Mouse (Mus musculus): ENCODE data around the gene Hivep1. TPM values are rescaled to one million over a fixed set of nuclear protein-coding genes. Genes with fewer than 3 reads are reported as not detected.

Gene Hivep1
- polyA plus RNA-seq, 1 experiment from 2014 or later, result 16.8 TPM

DNA sequence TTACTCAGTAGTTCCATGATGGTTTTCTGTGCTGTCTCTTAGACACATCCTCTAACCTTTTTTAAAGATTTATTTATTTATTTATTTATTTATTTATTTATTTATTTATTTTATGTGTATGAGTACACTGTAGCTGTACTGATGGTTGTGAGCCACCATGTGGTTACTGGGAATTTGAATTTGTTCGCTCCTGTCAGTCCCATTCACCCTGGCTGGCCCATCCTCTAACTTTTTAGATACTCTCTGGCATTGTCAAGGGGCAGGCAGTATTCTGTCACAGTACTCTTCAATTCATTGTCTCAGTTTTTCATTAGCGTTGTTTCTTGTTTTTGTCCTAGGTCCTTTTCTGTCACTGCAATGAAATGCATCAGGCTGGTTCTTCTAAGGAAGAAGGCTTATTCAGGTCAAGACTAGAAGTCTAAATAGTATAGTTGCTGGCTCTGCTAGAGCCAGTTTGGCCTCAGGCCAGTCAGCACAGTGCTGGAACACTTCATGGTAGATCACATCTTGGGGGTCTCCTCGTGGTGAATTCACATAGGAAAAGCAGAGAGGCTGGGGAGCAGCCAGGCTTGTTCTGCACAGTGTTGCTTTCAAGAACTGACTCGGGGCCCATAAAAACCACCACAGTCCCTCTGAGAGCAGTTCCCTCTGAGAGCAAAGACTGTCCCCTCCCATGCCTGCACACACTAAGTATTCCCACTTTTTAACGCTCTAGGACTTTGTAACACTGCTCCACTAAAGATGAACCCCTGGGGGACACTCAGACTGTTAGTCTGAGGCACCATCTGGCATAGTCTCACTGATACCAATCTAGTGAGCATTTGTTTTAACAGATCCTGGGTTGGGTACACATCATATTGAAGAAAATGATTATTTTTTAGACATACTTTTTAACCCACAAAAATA is 70.2 kb downstream of the Hivep1 start:
- ATAC-seq, result no peak
- 80% methylated on average over 5 of the region's 5 CpGs for WGBS

GRCm38 (mm10) chr13:42144627-42145026 is 92.8 kb downstream of the Hivep1 start:
- 60% methylated on average over 3 of the region's 3 CpGs for WGBS
- H3K36me3 ChIP-seq (ENCODE audit: poor library complexity, severe bottlenecking), result peaks cover 7% of the 10 kb centered on the region
- H3K9me3 ChIP-seq (replicated peaks), result no peaks in the 10 kb centered on the region
- H3K9ac ChIP-seq, result no peak overlapping the region
- ATAC-seq, result no peak
- no peak overlapping the region for H3K4me3 ChIP-seq
- H3K27me3 ChIP-seq, result no peaks in the 10 kb centered on the region
- H3K4me2 ChIP-seq, result no peak overlapping the region
- peaks cover 16% of the 10 kb centered on the region for H3K4me1 ChIP-seq
- no peak overlapping the region for H3K27ac ChIP-seq

More for the DNA sequence above, 70.2 kb downstream of the Hivep1 start:
- no peak overlapping the region for H3K27ac ChIP-seq
- no peak overlapping the region for H3K4me2 ChIP-seq
- H3K27me3 ChIP-seq, result no peaks in the 10 kb centered on the region
- no peak overlapping the region for H3K9ac ChIP-seq
- peaks cover 8% of the 10 kb centered on the region for H3K36me3 ChIP-seq (ENCODE audit: poor library complexity, severe bottlenecking)
- no peaks in the 10 kb centered on the region for H3K4me1 ChIP-seq
- no peak overlapping the region for H3K4me3 ChIP-seq
- H3K9me3 ChIP-seq (replicated peaks), result no peaks in the 10 kb centered on the region

GRCm38 (mm10) chr13:42149328-42150071 is 97.7 kb downstream of the Hivep1 start:
- H3K9ac ChIP-seq, result peak overlapping the region; percentile 45
- peak; percentile 66 for ATAC-seq
- H3K27me3 ChIP-seq, result no peaks in the 10 kb centered on the region
- H3K4me1 ChIP-seq, result peaks cover 25% of the 10 kb centered on the region
- H3K4me2 ChIP-seq, result peak overlapping the region; percentile 22; the same call in 1 of the 2 replicates
- H3K9me3 ChIP-seq (replicated peaks), result no peaks in the 10 kb centered on the region
- H3K27ac ChIP-seq, result peak overlapping the region; percentile 71
- WGBS, result 20% methylated on average over 9 of the region's 9 CpGs
- peaks cover 2% of the 10 kb centered on the region for H3K36me3 ChIP-seq (ENCODE audit: poor library complexity, severe bottlenecking)
- H3K4me3 ChIP-seq, result no peak overlapping the region

DNA sequence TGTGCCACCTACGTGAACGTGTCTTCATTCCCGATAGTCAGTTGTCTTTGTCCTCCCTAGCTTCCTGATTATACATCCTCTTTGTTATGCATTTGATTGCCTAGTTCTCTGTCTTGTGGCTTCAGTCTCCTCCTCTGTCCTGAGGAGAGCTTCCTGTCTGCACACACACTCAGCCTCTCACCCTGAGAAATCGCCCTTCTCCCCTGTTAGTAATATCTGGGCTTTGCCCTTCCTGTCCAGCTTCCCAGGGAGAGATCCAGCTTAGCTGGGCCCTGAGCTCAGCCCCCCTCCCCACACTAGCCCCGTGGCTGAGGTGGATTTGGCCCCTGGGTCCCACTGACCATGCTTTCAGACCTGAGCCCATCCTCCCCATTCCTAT is 98.2 kb downstream of the Hivep1 start:
- no peaks in the 10 kb centered on the region for H3K9me3 ChIP-seq (replicated peaks)
- 23% methylated on average over 5 of the region's 5 CpGs for WGBS
- no peak overlapping the region for H3K4me3 ChIP-seq
- H3K9ac ChIP-seq, result peak overlapping the region; percentile 45
- H3K27ac ChIP-seq, result peak overlapping the region; percentile 71
- peaks cover 25% of the 10 kb centered on the region for H3K4me1 ChIP-seq
- H3K36me3 ChIP-seq (ENCODE audit: poor library complexity, severe bottlenecking), result peaks cover 8% of the 10 kb centered on the region
- H3K4me2 ChIP-seq, result 0 out of 2 replicates have a peak overlapping the region, but pooled peaks have one; percentile 22
- peak; percentile 42 for ATAC-seq
- H3K27me3 ChIP-seq, result no peaks in the 10 kb centered on the region

GRCm38 (mm10) chr13:42150462-42151127 is 98.8 kb downstream of the Hivep1 start:
- WGBS, result 82% methylated on average over 9 of the region's 9 CpGs
- Histone ChIP-seq H3K4me3 (no peak overlapping the region), H3K9ac (peak overlapping the region; percentile 45), H3K36me3 (ENCODE audit: poor library complexity, severe bottlenecking) (peaks cover 13% of the 10 kb centered on the region), H3K4me2 (no peak overlapping the region), H3K4me1 (peaks cover 25% of the 10 kb centered on the region), H3K27me3 (no peaks in the 10 kb centered on the region), H3K27ac (peak overlapping the region; percentile 71), H3K9me3 (replicated peaks) (no peaks in the 10 kb centered on the region)
- ATAC-seq, result no peak

DNA sequence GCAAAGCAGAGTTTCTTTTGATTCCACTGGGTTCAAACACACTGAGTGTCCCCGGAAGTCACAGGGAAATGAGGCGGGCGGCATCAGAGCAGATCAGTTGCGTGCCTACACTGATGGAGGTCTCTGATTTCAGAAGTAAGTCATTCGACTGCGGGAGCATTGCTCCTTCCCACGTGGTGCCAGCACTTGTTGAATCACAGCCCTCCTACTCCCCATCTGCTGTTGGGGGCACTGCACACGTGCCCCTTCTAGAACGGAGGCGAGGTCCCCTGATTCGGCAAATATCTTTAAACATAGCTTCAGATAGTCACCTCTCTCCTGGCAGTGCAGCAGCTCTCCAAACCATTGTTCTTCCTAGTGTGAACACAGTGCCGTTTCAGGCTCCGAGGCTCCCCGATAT is 106.4 kb downstream of the Hivep1 start:
- Histone ChIP-seq H3K27ac (no peak overlapping the region), H3K27me3 (no peaks in the 10 kb centered on the region), H3K4me1 (peaks cover 13% of the 10 kb centered on the region; the same call in 1 of the 2 replicates), H3K9me3 (replicated peaks) (no peaks in the 10 kb centered on the region), H3K4me2 (no peak overlapping the region), H3K9ac (no peak overlapping the region), H3K36me3 (ENCODE audit: poor library complexity, severe bottlenecking) (peaks cover 52% of the 10 kb centered on the region), H3K4me3 (no peak overlapping the region)
- WGBS, result 92% methylated on average over 14 of the region's 14 CpGs
- no peak for ATAC-seq

DNA sequence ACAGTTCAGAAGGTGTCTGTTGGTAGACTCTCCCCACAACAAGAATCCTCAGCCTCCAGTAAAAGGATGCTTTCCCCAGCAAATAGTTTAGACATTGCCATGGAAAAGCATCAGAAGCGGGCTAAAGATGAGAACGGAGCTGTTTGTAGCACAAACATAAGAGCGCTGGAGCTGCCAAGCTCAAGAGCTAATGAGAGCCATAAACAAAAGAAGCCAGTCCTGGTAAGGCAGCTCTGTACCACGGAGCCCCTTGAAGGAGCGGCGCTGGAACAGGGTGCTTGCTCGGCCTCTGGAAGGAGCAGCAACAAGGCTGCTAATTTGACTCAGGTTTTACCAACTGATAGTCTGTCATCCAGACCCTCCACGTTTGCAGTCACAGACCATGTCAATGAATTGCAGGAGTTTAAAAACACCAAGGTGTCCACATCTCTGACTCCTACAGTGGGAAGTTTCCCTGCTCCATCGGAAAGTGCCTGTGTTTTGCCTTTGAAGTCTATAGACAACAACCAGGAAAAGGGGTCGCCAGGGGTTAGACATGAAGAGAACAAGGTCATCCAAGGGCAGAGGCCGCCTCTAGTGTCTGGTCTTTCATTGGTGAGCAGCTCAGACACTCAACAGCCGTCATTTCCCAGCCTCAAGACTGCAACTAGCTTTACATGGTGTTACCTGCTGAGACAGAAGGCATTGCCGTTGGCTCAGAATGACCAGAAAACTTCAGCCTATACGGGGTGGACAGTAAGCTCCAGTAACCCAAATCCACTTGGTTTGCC is 107.8 kb downstream of the Hivep1 start:
- Histone ChIP-seq H3K36me3 (ENCODE audit: poor library complexity, severe bottlenecking) (peaks cover 52% of the 10 kb centered on the region), H3K27ac (no peak overlapping the region), H3K9me3 (replicated peaks) (no peaks in the 10 kb centered on the region), H3K4me3 (no peak overlapping the region), H3K4me1 (peaks cover 16% of the 10 kb centered on the region; the same call in 1 of the 2 replicates), H3K9ac (no peak overlapping the region), H3K4me2 (no peak overlapping the region), H3K27me3 (no peaks in the 10 kb centered on the region)
- ATAC-seq, result no peak
- 66% methylated on average over 14 of the region's 14 CpGs for WGBS

DNA sequence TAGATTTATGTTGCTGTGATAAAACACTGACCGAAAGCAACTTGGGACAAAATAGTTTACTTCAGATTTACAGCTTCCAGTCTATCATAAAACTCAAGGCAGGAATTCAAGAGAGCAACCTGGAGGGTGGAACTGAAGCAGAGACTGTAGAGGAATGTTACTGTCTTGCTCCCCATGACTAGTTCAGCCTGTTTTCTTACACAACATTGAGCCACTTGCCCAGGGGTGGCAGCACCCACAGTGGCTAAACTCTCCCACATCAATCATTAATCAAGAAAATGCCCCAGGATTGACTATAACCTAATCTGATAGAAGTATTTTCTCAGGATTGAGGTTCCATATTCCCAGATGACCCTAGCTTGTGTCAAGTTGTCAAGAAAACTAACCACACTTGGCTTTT is 119.0 kb downstream of the Hivep1 start:
- Histone ChIP-seq H3K9me3 (replicated peaks) (no peaks in the 10 kb centered on the region), H3K27me3 (no peaks in the 10 kb centered on the region), H3K36me3 (ENCODE audit: poor library complexity, severe bottlenecking) (peaks cover 42% of the 10 kb centered on the region), H3K27ac (no peak overlapping the region), H3K9ac (no peak overlapping the region), H3K4me2 (no peak overlapping the region), H3K4me1 (peaks cover 9% of the 10 kb centered on the region; the same call in 1 of the 2 replicates), H3K4me3 (no peak overlapping the region)
- ATAC-seq, result no peak
- WGBS, result 96% methylated on average over 1 of the region's 1 CpGs

DNA sequence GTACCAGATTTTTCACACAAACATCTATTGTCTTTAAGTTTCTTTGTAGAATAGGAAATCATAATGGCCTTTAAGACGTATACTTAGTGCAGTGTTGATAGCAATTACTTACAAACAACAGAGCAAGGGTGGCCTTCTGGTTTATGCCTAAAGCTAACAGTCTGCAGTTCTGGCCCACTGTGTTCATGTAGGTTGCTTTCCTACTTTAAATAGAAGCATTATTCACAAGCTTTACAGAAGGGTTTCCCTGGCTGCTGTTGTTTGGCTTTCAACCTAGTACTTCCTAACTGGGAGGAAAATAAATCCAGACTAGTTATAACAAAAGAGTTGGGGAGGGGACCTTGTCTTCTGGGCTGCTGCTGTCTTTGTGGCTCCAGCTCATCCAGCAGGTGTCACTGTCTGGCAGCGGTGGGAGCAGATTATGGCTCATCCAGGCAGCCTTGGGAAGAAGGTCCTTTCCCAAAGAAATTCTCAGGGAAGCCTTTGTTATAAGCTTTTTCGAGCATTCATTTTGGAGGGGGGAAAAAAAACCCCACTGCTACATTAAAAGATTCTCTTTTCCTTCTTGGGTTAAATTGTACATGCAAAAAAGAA is 123.1 kb downstream of the Hivep1 start:
- Histone ChIP-seq H3K4me3 (no peak overlapping the region), H3K27ac (no peak overlapping the region), H3K27me3 (no peaks in the 10 kb centered on the region), H3K9me3 (replicated peaks) (no peaks in the 10 kb centered on the region), H3K36me3 (ENCODE audit: poor library complexity, severe bottlenecking) (peaks cover 33% of the 10 kb centered on the region), H3K4me2 (no peak overlapping the region), H3K4me1 (peaks cover 9% of the 10 kb centered on the region; the same call in 1 of the 2 replicates), H3K9ac (no peak overlapping the region)
- WGBS, result 15% methylated on average over 3 of the region's 3 CpGs
- ATAC-seq, result no peak

DNA sequence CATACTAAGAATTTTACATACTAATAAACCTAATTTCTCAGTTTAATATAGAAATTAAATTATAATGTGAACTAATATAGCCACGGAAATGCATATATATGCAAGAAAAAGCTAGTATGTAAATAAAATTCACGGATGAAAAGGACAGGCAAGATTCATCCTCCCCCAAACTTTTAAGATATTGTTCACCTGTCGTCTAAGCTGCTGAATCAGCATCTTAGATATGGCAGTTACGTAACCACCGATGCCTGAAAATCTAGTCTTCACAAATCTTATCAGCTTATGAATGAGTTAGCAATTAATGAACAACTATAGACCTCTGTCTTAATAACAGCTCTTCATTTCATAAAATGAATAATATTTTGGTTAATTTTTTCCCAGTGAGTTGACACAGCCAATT is 130.8 kb downstream of the Hivep1 start:
- H3K27ac ChIP-seq, result no peak overlapping the region
- no peaks in the 10 kb centered on the region for H3K4me1 ChIP-seq
- no peaks in the 10 kb centered on the region for H3K27me3 ChIP-seq
- WGBS, result 92% methylated on average over 5 of the region's 5 CpGs
- no peak overlapping the region for H3K4me2 ChIP-seq
- no peak overlapping the region for H3K4me3 ChIP-seq
- H3K9ac ChIP-seq, result no peak overlapping the region
- H3K9me3 ChIP-seq (replicated peaks), result no peaks in the 10 kb centered on the region
- no peak for ATAC-seq
- peaks cover 40% of the 10 kb centered on the region for H3K36me3 ChIP-seq (ENCODE audit: poor library complexity, severe bottlenecking)

GRCm38 (mm10) chr13:42184131-42184530 is 132.3 kb downstream of the Hivep1 start:
- WGBS, result 95% methylated on average over 17 of the region's 17 CpGs
- Histone ChIP-seq H3K4me1 (no peaks in the 10 kb centered on the region), H3K9ac (no peak overlapping the region), H3K27ac (no peak overlapping the region), H3K4me2 (no peak overlapping the region), H3K36me3 (ENCODE audit: poor library complexity, severe bottlenecking) (peaks cover 35% of the 10 kb centered on the region), H3K4me3 (no peak overlapping the region), H3K9me3 (replicated peaks) (no peaks in the 10 kb centered on the region), H3K27me3 (no peaks in the 10 kb centered on the region)
- ATAC-seq, result no peak

Data from forebrain, embryonic 13.5 days (tissue).